Mouse (Mus musculus): ENCODE measurements around the gene Pdlim5.

Pdlim5 gene

DNA sequence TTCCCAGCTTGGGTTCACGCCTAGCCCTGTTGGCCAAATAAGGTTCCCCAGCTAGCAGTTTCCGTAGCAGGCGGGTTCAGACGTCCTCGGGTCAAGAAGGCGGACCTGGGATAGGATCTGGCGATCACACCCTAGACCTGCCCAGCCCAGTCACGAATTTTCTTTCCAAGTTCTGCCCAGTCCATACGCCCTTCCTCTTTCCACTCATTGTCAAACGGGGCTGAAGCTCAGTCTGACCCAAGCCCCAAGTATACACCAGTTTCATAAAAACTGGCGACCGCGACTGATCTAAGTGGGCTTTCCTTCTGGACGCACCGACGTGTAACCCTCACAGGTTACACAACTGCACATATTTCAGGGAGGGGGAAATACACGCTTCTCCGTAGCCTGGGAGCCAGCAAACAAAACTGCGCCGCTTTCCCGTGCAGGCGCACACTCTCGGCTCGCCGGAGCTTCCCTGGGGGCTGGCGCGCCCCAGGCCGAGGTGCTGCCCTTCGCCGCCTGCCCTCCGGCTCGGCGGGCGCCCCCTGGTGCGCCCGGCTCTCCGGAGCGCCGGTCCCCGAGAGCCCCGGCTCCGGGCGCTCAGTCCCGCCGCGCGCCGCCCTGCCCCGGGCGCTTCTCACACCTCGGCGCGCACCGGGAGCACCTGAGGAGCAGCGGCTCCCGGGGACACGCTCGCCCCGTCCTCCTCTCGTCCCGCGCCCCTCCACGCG, 544 bp downstream of the Pdlim5 start:
- DNase-seq (ENCODE audit: low read depth, low spot score), result peak; percentile 28

DNA sequence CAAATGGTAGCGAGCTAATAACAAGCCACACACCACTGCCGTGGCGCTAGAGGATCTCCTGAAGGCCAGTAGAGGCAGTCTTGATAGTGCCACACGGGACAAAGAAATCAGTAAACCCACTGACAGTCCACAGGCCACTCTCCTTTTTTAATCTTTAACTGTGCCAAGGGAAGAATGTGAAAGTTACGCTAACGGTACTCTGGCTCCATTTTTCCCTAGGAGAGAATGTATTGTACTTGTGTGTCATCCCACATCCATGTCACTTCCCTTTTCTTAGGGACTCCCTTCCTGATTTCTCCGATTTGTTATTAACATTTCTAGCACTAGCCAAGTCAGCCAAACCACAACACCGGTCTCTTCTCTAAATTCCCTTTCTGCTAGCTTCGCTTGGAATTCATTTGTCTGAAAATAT, 1.5 kb downstream of the Pdlim5 start:
- DNase-seq (ENCODE audit: low read depth, low spot score), result no peak

DNA sequence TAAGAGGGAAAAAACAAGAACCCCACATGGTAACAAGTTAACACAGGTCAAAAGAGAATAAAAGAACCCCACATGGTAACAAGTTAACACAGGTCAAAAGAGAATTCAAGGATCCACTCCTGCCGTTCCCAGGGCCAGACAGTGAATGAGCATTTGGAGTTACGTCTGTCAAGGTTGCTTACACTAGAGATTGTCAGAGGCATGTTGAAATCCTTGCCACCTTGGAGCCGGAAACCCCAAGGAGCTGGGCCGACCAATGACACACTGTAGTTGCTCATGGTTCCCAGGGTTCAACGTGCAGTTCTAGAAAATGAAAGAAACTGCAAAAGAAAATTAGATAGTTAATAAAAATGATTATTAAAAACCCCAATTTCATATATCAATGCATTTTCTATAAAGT, 4.0 kb downstream of the Pdlim5 start:
- DNase-seq (ENCODE audit: low read depth, low spot score), result no peak

DNA sequence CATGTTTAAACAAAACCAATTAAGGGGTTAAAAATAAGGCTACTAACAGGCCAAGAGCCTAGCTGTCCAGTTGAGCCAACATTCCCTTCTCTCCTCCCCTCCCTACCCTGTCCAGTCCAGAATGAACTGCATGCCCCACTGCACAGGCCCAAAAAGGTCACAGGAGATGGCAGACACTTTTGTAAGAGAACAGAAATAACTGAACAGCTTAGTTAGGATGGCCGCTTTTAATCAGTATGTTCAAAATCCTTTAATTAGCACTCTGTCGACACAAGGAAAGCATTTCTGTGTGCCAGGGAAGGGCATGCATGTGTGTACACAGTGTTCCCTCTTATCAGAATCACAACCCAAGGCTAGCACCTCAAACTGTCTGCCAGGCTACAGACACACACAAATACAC, 5.2 kb downstream of the Pdlim5 start:
- DNase-seq (ENCODE audit: low read depth, low spot score), result no peak

DNA sequence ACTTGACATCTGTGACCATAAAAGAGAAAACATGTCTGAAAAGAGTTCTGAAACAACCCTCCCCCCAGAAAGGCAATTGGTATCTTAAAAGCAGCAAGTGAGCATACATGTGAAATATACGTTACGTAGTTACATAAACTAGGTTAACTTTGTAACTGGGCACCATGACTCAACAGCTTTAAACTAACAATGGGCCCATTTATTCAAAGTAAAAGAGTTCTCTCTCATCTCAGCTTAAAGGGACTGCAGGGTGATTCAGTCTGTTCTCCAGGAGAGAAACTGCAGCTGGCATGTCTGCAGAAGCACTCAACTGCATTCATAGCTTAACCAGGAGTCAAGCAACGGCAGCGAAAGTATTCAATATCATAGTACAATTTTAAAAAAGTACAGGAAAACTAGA, 7.3 kb downstream of the Pdlim5 start:
- DNase-seq (ENCODE audit: low read depth, low spot score), result no peak

DNA sequence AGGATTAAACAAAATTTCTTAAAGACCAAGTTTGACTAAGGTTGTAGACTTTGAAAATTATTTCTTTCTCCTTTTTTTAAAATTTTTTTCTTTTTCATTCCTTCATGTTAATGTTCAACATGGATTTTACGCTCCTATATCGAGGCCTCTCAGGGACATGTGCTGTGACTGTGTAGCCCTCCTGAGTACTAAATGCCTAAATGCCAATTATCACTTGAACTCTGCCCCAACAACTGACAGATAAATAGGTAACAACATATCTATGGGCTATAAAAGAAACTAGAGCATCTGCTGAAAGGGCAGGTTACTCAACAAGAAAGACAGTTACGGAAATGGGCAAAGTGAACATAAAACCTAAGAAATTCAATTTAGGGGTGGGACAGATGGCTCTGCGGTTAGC, 9.0 kb downstream of the Pdlim5 start:
- DNase-seq (ENCODE audit: low read depth, low spot score), result no peak

DNA sequence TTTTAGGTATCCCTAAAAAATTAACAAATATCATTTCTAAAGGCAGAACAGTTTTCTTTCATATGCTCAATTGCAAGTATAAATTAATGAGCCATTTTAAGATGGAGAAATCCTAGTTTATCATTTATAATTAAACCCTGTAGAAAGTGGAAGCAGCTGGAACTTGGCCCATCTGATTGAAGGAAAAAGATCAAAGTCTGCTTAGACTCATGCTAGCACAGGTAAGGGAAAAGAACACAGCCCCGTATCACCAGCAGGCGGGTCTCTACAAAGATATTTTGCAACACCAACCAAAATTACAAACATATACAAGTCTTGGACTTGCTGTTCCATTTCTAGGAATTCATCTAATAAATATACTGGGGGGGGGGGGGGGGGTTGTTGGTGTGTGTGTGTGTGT, 9.8 kb downstream of the Pdlim5 start:
- DNase-seq (ENCODE audit: low read depth, low spot score), result no peak

DNA sequence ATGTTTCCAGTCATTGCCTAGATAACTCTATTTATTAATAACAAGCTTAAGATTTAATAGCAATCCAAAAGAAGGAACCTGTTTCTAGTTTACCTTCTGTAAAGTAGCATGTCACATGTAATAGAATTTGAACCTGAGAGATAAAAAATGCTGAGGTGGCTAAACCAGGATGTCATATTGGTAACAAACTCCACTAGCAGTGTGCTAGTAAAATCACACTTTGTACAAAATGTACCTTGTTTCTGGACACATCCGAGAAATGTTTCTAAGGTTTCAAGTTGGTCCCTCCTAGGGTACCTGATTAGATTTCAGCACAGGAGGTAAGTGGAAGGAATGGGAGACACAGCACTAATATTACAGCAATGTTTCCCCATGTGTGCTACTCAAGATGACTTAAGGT, 18.9 kb downstream of the Pdlim5 start:
- no peak for DNase-seq (ENCODE audit: low read depth, low spot score)

DNA sequence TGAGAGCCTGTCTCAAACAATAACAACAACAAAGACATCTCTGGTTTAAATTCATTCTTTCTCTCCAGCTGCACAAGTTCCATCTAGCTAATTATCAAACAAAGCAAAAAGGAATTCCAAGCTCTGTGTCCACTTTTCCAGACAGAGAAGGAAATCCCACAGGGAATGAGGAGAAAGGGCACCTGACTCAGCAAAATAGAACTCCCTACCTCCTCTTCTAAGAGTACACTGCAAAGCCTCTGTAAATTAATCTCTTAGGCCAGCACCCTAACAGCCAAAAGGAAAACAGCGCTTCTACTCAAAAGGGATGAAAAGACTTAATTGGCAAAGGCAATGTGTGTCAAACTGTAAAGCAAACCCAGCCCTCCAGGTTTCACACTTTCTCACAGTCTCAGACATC, 20.4 kb downstream of the Pdlim5 start:
- no peak for DNase-seq (ENCODE audit: low read depth, low spot score)

DNA sequence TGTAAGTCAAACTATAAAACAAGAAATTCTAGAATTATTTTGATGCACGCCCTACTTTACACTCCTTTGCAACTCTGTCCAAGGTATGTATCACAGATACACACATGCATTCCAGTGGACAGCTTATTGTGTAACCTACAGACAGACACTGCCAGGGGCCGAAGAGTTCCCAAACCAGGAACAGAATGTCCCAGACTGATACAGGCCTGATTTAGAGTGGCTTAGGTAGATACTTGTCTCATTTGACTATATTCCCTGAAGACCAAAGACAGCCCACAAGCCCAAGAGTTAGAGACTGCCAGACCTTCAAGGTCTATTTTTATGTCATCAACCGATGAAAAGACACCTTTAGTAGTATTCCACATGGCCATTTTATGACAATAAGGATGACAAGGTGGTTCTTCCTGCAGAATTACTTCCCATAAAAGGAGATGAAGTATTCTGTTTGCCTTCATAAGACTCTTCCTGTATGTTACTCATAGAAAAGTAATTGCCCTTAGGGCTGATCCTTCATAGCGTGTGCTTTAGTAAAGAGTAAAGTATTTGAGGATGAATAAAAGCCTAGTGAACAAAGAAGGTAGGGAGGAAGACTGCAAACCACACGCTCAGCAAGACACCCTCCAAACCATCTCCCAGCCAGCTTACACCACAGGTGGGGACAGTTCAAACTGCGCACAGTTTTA, 22.9 kb downstream of the Pdlim5 start:
- DNase-seq (ENCODE audit: low read depth, low spot score), result no peak

DNA sequence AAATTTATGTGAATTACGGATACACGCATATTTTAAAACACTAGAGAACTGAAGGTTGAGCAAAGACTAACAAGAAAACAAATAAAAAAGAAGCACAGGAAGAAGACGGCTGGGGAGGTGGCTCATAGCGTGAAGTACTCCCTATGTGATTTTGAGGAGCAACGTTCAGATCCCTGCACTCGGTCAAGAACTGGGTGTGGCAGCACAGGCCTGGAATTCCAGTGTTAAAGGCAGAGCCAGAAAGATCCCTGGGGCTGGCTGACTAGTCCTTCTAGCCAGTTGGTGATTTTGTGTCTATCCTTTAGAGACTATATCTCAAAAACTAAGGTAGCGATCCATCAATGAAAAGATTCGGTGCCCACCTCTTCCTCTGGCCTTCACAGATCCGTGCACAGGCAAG, 27.1 kb downstream of the Pdlim5 start:
- no peak for DNase-seq (ENCODE audit: low read depth, low spot score)

DNA sequence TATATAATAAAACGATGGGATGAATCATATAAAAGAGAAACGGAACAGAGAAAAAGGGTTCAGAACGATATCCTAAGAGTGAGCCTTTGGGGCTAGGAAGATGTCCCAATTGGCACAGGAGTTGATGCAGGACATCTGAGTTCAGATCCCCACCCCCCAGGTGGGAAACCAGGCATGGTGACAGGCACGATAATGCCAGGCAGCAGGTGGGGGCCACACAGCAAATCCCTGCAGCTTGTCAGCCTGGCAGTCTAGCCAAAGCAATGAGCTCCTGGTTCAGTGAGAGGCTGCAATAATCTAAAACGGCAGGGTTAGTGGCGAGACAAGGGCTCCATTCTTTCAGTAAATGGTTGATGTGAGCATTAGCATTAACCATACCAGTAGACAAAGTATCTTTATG, 33.4 kb downstream of the Pdlim5 start:
- DNase-seq (ENCODE audit: low read depth, low spot score), result no peak

DNA sequence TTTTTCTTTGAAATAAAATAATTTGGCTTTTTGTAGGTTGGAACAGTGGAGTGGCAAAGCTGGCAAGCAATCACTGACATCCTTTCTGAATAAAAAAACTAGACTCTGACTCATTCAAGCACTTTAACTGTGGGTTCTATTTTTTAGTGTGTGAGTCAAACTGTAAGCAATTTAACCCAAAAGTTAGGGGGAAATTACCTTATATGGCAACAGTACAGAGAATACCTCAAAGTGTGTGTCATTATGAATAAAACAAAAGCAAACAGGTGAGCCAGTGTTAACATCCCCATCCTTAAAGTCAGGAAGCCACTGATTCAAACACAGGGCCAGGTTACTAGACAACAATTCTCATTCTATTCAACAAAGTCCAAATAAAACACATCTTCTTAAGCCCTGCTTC, 36.5 kb downstream of the Pdlim5 start:
- DNase-seq (ENCODE audit: low read depth, low spot score), result no peak

DNA sequence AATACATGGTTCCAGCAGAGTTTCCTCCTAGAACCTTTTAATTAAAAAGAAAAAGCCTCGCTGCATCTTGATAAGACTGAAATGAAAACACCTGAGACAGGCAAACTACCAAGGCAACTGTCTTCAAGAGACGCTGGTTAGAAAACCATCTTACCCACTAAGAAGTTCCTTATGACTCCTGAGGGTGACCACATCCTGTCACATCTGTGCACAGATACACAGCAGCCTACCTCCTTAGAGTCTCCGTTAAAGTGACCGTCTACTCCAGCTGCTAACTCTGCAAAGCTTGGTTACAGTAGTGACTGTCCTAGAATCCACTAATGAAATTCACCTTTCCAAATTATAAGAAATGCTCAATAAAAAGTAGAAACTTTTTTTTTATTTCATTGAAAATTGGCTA, 38.8 kb downstream of the Pdlim5 start:
- no peak for DNase-seq (ENCODE audit: low read depth, low spot score)

DNA sequence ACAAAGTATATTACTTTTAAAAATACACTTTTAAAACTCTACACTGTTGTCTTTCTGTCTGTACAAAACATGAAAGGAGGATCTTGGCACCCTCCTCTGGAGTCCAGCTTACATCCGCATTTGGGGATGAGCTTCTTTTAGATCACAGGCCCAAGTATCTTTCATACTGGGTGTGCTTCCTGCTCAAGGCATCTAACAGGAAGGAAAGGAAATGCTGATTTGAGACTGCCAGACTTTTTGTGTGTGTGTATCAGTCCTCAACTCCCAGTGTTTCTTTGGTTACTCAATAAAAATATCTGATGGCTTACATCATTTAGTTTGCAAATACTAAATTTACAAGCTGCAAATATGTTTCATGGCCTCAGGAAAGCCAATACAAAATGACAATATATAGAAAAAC, 42.3 kb downstream of the Pdlim5 start:
- DNase-seq (ENCODE audit: low read depth, low spot score), result no peak

DNA sequence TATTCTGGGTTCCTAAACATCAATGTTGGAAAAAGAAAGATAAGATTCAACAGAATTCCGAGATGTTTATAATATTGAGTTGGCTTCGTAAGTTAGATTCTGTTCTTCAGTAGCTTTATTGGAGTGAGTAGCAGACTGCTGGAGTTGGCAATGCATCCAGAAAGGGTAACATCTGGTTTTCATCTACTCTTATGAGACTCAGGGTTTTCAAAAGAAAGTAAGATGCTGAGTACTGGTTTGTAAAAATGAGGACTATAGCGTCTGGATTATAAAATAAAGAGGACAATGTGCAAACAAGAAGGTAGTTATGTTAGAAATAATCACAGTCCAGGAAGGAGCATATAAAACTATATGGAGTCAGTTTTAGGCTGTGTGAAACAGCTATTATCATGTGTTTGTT, 45.0 kb downstream of the Pdlim5 start:
- DNase-seq (ENCODE audit: low read depth, low spot score), result no peak

DNA sequence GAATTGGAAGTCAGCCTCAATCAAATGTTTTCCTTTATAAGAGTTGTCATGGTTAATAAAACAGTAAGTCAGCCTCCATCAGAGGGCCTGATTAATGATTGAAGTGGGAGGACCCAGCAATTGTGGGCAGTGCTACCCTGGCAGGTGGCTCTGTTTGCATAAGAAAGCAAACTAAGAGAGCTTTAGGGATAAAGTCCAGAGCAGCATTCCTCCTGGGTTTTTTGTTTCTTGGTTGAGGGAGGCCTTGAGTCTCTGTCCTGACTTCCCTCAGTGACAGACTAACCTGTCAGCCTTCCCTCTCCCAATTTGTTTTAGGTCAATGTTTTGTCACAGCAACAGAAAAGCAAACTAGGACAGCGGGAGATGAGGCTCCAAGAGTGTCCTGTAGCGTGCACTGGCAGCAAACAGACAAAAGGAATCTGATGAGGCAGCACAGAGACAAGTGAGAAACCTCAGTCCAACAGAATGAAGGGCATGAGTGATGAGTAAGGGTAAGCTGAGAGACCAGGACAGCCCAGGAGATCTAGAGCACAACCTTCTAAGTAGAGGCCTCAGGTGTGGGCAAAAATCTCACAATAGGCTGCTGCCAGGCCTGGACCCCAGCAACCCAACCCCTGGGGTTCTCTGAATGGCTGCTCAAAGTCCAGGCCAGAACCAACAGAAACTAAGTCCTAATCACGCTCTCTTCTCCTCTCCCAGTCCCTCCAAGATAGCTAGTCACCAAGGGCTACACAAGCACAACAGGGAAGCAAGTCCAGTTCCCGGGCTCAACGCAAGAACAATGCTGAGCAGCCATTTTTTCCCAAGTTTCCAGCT, 46.5 kb downstream of the Pdlim5 start:
- peak; percentile 7 for DNase-seq (ENCODE audit: low read depth, low spot score)

DNA sequence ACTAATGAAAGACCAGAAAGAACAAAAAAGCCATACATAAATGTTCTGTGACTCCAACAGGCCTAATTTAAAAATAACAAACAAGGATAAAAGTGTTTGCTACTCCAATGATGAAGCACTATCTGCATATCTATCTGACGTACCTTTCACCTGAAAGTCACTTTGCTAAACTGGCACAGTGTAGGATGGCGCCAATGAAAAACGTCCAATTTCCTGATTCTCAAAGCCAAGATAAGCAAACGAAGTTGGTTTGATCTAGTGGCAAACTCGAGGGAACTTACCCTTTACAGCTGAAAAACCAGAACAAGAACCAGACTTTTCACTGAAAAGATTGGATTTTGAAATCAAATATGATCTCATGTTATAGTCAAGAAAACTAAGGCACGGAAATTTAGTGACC, 49.2 kb downstream of the Pdlim5 start:
- DNase-seq (ENCODE audit: low read depth, low spot score), result no peak

DNA sequence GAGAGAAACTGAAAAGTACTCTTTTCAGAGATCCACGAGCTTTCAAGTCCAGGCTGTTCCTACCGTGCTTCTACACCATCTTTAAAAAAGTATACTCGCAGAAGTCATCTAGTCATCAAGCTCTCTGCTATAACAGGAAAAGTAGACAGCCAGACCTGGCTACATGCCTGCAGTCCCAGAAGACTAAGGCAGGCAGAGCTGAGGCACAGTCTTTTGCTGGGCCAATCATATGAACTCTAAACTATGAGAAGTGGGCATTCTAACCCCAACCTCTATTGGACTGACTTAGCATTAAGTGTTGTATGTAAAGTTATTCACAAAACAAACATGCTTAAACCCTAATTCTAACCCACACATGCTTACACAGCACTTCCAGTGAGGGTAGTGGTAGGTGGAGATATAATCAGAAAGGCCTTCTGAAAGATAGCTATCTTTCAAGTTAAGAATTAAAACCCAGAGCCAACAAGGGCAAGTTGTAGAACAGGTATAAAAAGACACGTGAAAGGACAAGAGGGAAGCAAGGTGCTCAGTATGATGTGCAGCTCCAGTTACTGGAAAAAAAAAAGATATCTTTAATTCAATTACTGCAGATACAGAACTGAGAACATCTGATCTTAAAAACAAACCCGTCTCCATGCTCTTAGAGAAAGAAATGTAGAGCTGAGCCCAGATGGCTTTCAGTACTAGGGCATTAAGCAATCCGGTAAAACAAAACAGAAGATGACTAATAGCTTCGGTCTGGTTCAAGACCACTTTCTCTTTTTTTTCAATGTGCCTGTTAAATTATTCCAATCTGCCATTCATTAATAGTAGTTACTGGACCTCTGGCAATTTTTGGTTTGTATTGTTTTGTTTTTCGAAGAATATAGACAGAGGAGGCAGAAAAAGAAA, 50.0 kb downstream of the Pdlim5 start:
- no peak for DNase-seq (ENCODE audit: low read depth, low spot score)

DNA sequence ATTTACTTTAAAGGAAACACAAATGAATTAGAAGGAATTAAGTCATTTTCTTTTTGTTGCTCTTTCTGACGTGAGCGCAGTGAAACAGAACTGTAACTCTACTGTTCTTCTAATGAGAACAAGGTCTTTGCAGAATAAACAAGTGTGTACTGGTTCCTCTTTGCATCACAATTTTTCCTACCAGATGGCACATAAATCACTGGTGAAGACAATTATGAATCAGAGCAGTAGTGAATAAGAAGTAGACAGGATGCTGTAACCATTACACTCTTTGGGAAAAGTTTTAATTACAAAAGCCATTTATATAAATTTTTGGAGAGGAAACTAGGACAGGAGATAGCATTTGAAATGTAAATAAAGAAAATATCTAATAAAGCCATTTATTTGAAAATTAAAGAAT, 51.7 kb downstream of the Pdlim5 start:
- DNase-seq (ENCODE audit: low read depth, low spot score), result no peak

DNA sequence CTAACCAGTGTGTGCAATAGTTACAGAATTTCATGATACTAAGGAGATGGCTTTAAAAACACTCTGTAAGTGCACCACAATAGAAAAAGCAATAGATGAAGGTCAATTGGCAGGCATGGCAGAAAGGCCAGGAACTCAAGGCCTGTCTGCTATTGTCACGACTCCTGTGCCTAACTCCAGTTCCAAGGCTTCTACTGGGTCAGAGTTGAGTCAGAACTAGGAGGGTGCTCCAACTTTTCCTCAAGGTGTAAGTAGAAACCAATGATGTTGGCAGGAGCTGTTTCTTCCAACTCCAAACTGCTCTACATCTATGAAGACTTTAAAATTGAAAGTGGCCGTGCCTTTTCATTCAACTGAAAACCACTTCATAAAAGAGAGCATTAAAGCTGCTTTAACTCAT, 54.8 kb downstream of the Pdlim5 start:
- DNase-seq (ENCODE audit: low read depth, low spot score), result no peak
